Mouse (Mus musculus) intestine, embryonic 15.5 days (tissue): ENCODE measurements around the gene Btbd10. TPM values are rescaled to one million over a fixed set of nuclear protein-coding genes. Genes with fewer than 3 reads are reported as not detected.

ENCODE experiments used
- ATAC-seq: fragments of 200-750 bp; cut with Nextera tagmentation; 2 replicates; pipeline ENCODE4 v1.8.0; 2017; ENCODE audit warnings: moderate TSS enrichment, moderate library complexity
- H3K27ac ChIP-seq: fragments of 300-500 bp; sonication (generic); 2 replicates; pipeline ENCODE4 v1.5.1; 2015; ENCODE audit warnings: mild to moderate bottlenecking, inconsistent platforms
- H3K27me3 ChIP-seq: fragments of 300-500 bp; sonication (generic); replicated peaks from 2 replicates; pipeline ENCODE4 v1.6.1; 2015; ENCODE audit warnings: inconsistent platforms
- H3K36me3 ChIP-seq: fragments of 300-500 bp; sonication (generic); 2 replicates; pipeline ENCODE4 v1.6.1; 2015; ENCODE audit warnings: inconsistent platforms
- H3K4me1 ChIP-seq: fragments of 300-500 bp; sonication (generic); replicated peaks from 2 replicates; pipeline ENCODE4 v1.6.1; 2015; ENCODE audit warnings: inconsistent platforms
- H3K4me2 ChIP-seq: fragments of 300-500 bp; sonication (generic); replicated peaks from 2 replicates; pipeline ENCODE4 v1.6.1; 2015; ENCODE audit warnings: mild to moderate bottlenecking, inconsistent platforms
- H3K4me3 ChIP-seq: fragments of 300-500 bp; sonication (generic); replicated peaks from 2 replicates; pipeline ENCODE4 v1.5.1; 2015; ENCODE audit warnings: inconsistent platforms
- H3K9ac ChIP-seq: fragments of 300-500 bp; sonication (generic); 2 replicates; pipeline ENCODE4 v1.6.1; 2015; ENCODE audit warnings: inconsistent platforms
- H3K9me3 ChIP-seq: fragments of 300-500 bp; sonication (generic); 2 replicates; pipeline ENCODE4 v1.6.1; 2016; ENCODE audit warnings: inconsistent platforms
- WGBS: fragments of 180-500 bp; shearing (Covaris S2); methylation state at CpG from one replicate; pipeline ENCODE4 v1.1.7; 2015; 5-methylcytosine and 5-hydroxymethylcytosine counted together
- polyA plus RNA-seq: library from polyadenylated mRNA; unstranded; fragments of >200 nt; fragmentation: Nextera tagmentation; extraction: Ambion mirVana; gene quantifications from 2 replicates; pipeline ENCODE4 v1.2.1, GENCODE M21; 2015

The Btbd10 gene
- polyA plus RNA-seq: 15.7 and 17.0 TPM in 2 replicates

- H3K27me3 ChIP-seq: no peaks in the 10 kb centered on the region
- H3K36me3 ChIP-seq: no peaks in the 10 kb centered on the region
- H3K4me1 ChIP-seq: 0 out of 2 replicates have a peak, but pooled peaks cover 2% of the 10 kb centered on the region
- H3K27ac ChIP-seq: peak within 1 kb of the TSS; percentile 82
- H3K9me3 ChIP-seq: no peaks in the 10 kb centered on the region
- H3K9ac ChIP-seq: peak within 1 kb of the TSS; percentile 75
- peak within 1 kb of the TSS; percentile 92 for H3K4me3 ChIP-seq
- H3K4me2 ChIP-seq: peak within 1 kb of the TSS; percentile 90
- under 1% methylated on average over 62 of the region's 64 CpGs for whole genome bisulfite sequencing
- ATAC-seq: peak; percentile 99
Observed at GRCm38 (mm10) chr7:113368746-113369619, at the start of gene Btbd10. Gene Btbd10, minus strand, starts transcription at chr7:113369392.

- ATAC-seq: no peak
- no peak overlapping the region for H3K9ac ChIP-seq
- no peaks in the 10 kb centered on the region for H3K4me1 ChIP-seq
- no peaks in the 10 kb centered on the region for H3K36me3 ChIP-seq
- H3K27me3 ChIP-seq: no peaks in the 10 kb centered on the region
- H3K27ac ChIP-seq: no peak overlapping the region
- no peak overlapping the region for H3K4me2 ChIP-seq
- whole genome bisulfite sequencing: 84% methylated on average over 1 of the region's 1 CpGs
- H3K9me3 ChIP-seq: no peaks in the 10 kb centered on the region
- no peak overlapping the region for H3K4me3 ChIP-seq
Observed at GRCm38 (mm10) chr7:113416536-113416935, 47.3 kb upstream of the Btbd10 start.

GRCm38 (mm10) chr7:113415256-113415655, 46.1 kb upstream of the Btbd10 start:
- Histone ChIP-seq H3K4me2 (no peak overlapping the region), H3K27me3 (no peaks in the 10 kb centered on the region), H3K4me3 (no peak overlapping the region), H3K4me1 (no peaks in the 10 kb centered on the region), H3K36me3 (no peaks in the 10 kb centered on the region), H3K9ac (no peak overlapping the region), H3K27ac (no peak overlapping the region), H3K9me3 (no peaks in the 10 kb centered on the region)
- no peak for ATAC-seq
- WGBS: 90% methylated on average over 3 of the region's 3 CpGs

- Histone ChIP-seq H3K9me3 (no peaks in the 10 kb centered on the region), H3K27ac (no peak overlapping the region), H3K27me3 (no peaks in the 10 kb centered on the region), H3K9ac (no peak overlapping the region), H3K4me3 (no peak overlapping the region), H3K4me2 (no peak overlapping the region), H3K4me1 (no peaks in the 10 kb centered on the region), H3K36me3 (no peaks in the 10 kb centered on the region)
- WGBS: 54% methylated on average over 5 of the region's 5 CpGs
- no peak for ATAC-seq
Observed at GRCm38 (mm10) chr7:113408712-113409111, 39.5 kb upstream of the Btbd10 start.

- H3K4me1 ChIP-seq: no peaks in the 10 kb centered on the region
- H3K27ac ChIP-seq: no peak overlapping the region
- H3K9me3 ChIP-seq: no peaks in the 10 kb centered on the region
- no peak overlapping the region for H3K4me2 ChIP-seq
- H3K9ac ChIP-seq: no peak overlapping the region
- ATAC-seq: no peak
- no peak overlapping the region for H3K4me3 ChIP-seq
- H3K27me3 ChIP-seq: no peaks in the 10 kb centered on the region
- H3K36me3 ChIP-seq: no peaks in the 10 kb centered on the region
Observed at GRCm38 (mm10) chr7:113398083-113398482, 28.9 kb upstream of the Btbd10 start.

GRCm38 (mm10) chr7:113396661-113397060, 27.5 kb upstream of the Btbd10 start:
- no peaks in the 10 kb centered on the region for H3K9me3 ChIP-seq
- no peak for ATAC-seq
- no peaks in the 10 kb centered on the region for H3K36me3 ChIP-seq
- no peak overlapping the region for H3K4me3 ChIP-seq
- no peaks in the 10 kb centered on the region for H3K4me1 ChIP-seq
- H3K4me2 ChIP-seq: no peak overlapping the region
- no peak overlapping the region for H3K9ac ChIP-seq
- 83% methylated on average over 4 of the region's 4 CpGs for WGBS
- H3K27me3 ChIP-seq: no peaks in the 10 kb centered on the region
- H3K27ac ChIP-seq: no peak overlapping the region

GRCm38 (mm10) chr7:113391619-113392018, 22.4 kb upstream of the Btbd10 start:
- 82% methylated on average over 2 of the region's 2 CpGs for WGBS
- Histone ChIP-seq H3K27me3 (no peaks in the 10 kb centered on the region), H3K36me3 (no peaks in the 10 kb centered on the region), H3K4me1 (no peaks in the 10 kb centered on the region), H3K27ac (no peak overlapping the region), H3K9me3 (no peaks in the 10 kb centered on the region), H3K9ac (no peak overlapping the region), H3K4me2 (no peak overlapping the region), H3K4me3 (no peak overlapping the region)
- ATAC-seq: no peak

- Histone ChIP-seq H3K27ac (no peak within 1 kb of the TSS), H3K36me3 (no peaks in the 10 kb centered on the region), H3K4me2 (no peak within 1 kb of the TSS), H3K4me3 (no peak within 1 kb of the TSS), H3K9ac (no peak within 1 kb of the TSS), H3K27me3 (no peaks in the 10 kb centered on the region), H3K9me3 (no peaks in the 10 kb centered on the region), H3K4me1 (no peaks in the 10 kb centered on the region)
- no peak for ATAC-seq
- WGBS: 89% methylated on average over 2 of the region's 2 CpGs
Observed at GRCm38 (mm10) chr7:113388470-113388869, 19.3 kb upstream of the Btbd10 start, which contains the start of gene Pth. Gene Pth, minus strand, starts transcription at chr7:113388570.

GRCm38 (mm10) chr7:113377875-113378658, 8.9 kb upstream of the Btbd10 start:
- WGBS: 25% methylated on average over 7 of the region's 7 CpGs
- Histone ChIP-seq H3K4me2 (no peak overlapping the region), H3K9me3 (no peaks in the 10 kb centered on the region), H3K27me3 (no peaks in the 10 kb centered on the region), H3K27ac (no peak overlapping the region), H3K9ac (no peak overlapping the region), H3K36me3 (no peaks in the 10 kb centered on the region), H3K4me1 (no peaks in the 10 kb centered on the region), H3K4me3 (no peak overlapping the region)
- ATAC-seq: peak; percentile 91

GRCm38 (mm10) chr7:113372682-113373081, 3.5 kb upstream of the Btbd10 start:
- no peak for ATAC-seq
- WGBS: 89% methylated on average over 1 of the region's 1 CpGs
- Histone ChIP-seq H3K4me1 (0 out of 2 replicates have a peak, but pooled peaks cover 2% of the 10 kb centered on the region), H3K9ac (no peak overlapping the region), H3K27me3 (no peaks in the 10 kb centered on the region), H3K4me2 (no peak overlapping the region), H3K4me3 (no peak overlapping the region), H3K27ac (no peak overlapping the region), H3K9me3 (no peaks in the 10 kb centered on the region), H3K36me3 (no peaks in the 10 kb centered on the region)

GRCm38 (mm10) chr7:113369620-113370340, 588 bp upstream of the Btbd10 start:
- H3K4me2 ChIP-seq: peak overlapping the region; percentile 90
- H3K9me3 ChIP-seq: no peaks in the 10 kb centered on the region
- H3K4me3 ChIP-seq: peak overlapping the region; percentile 92
- H3K27ac ChIP-seq: peak overlapping the region; percentile 82
- ATAC-seq: peak; percentile 87
- no peaks in the 10 kb centered on the region for H3K27me3 ChIP-seq
- no peaks in the 10 kb centered on the region for H3K36me3 ChIP-seq
- under 1% methylated on average over 44 of the region's 44 CpGs for WGBS
- peak overlapping the region; percentile 75 for H3K9ac ChIP-seq
- H3K4me1 ChIP-seq: 0 out of 2 replicates have a peak, but pooled peaks cover 2% of the 10 kb centered on the region

GRCm38 (mm10) chr7:113367440-113367839, 1.8 kb downstream of the Btbd10 start:
- H3K9ac ChIP-seq: no peak overlapping the region
- WGBS: 78% methylated on average over 4 of the region's 4 CpGs
- ATAC-seq: no peak
- H3K27me3 ChIP-seq: no peaks in the 10 kb centered on the region
- H3K36me3 ChIP-seq: no peaks in the 10 kb centered on the region
- H3K4me1 ChIP-seq: 0 out of 2 replicates have a peak, but pooled peaks cover 2% of the 10 kb centered on the region
- no peaks in the 10 kb centered on the region for H3K9me3 ChIP-seq
- H3K4me3 ChIP-seq: no peak overlapping the region
- H3K27ac ChIP-seq: no peak overlapping the region
- no peak overlapping the region for H3K4me2 ChIP-seq
